Mouse (Mus musculus) frontal cortex, adult (tissue): Measurements from ENCODE around the gene Apol10b.
"Not testable (repeated sequence)": the region's sequence is repeated elsewhere in the genome, so short reads cannot be mapped to it uniquely, and the experiment has no call there.

Source experiments
- ATAC-seq: cut with Nextera tagmentation; 2 replicates; pipeline ENCODE4 v1.9.2; 2017; ENCODE audit warnings: mild to moderate bottlenecking, moderate library complexity, mixed read lengths; ENCODE audit not compliant: low TSS enrichment

The Apol10b gene

DNA sequence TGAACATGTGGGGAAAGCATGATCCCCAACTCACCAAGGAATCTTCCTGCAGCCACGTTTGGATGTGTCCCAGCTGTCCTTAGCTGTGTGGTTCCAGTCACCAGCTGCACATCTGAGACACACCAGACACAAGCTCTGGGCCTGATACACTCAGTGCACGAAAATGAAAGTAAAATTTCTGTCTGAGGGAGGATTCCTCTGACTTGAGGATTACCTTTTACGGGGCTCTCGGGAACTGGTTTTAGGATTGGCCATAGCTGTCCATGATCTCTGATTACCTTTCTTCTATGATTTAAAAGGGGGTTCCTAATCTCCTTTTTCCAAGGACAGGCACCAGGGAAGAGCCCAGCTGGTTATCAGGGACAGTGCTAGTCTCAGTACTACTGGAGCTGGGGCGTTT lies at the start of gene Apol10b:
Gene Apol10b (minus strand): TSS at position 165 of the 400 bp plus-strand sequence.
- no peak for ATAC-seq

DNA sequence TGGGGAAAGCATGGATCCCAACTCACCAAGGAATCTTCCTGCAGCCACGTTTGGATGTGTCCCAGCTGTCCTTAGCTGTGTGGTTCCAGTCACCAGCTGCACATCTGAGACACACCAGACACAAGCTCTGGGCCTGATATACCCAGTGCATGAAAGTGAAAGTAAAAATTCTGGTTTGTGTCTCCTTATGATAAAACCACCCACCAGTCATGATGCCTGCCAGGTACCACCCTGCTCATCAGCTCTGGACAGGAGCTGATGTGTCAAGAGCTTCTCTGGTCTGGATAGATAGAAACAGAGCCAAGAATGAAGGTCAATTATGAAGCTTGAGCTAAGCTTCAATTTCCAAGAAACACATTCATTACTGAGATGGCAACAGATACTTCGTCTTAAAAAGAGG lies 47.3 kb upstream of the Apol10b start, which contains the start of gene Apol11b:
Gene Apol11b (minus strand): TSS at position 111 of the 400 bp plus-strand sequence.
- not testable (repeated sequence) for ATAC-seq

DNA sequence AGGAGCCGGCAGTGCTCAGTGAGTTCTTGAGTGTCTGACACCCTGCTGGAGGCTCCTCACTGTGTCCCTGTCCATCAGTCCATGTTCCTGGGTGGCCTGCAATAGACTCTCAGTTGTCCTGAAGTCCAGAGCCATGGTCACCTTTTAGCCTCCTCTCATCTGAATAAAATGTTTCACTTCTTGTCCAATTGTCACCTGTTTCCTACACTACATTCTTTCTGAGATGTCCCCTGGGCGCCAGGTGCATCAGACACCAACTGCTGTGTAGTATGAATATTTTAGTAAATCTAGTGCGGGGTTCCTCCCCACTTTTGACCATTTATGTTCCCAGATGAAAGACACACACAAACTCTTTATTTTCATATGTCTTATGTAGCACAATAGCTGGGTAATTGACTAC lies 33.9 kb upstream of the Apol10b start:
- ATAC-seq, result not testable (repeated sequence)

DNA sequence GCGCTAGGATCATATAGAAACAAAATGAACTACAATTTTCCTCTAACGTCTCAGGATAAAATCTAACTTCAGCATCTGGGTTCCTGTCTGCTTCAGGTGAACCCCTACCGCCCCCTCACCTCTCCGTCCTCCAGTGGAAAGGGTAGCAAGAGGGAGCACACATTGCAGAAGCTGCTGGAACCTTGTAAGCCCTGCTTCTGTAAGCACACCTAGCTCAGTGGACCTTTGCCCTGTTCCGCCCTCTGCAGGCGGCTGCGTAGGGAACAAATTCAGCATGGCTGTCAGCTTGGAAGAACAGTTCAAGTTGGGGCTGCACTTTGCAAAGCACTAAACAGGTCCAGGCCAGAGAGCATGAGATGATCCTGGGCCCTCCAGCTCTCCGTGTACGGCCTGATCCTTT lies 32.7 kb upstream of the Apol10b start:
- not testable (repeated sequence) for ATAC-seq

DNA sequence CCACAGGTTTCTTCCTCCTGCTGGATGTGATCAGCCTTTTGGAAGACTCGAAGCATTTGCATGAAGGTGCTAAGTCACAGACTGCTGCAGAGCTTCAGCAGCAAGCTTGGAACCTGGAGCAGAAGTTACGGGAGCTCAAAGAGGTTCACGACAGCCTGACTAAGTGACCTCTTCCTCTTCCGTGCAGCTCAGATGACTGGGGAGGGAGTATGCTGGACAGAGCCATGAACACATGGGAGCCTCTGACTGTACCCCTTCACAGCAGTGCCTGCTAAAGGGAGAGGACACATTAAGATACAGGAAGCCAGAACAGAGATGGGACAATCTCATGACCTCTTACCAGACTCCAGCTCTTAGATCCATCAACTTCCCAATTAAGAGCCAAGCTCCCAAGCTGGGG lies 30.5 kb upstream of the Apol10b start:
- not testable (repeated sequence) for ATAC-seq

DNA sequence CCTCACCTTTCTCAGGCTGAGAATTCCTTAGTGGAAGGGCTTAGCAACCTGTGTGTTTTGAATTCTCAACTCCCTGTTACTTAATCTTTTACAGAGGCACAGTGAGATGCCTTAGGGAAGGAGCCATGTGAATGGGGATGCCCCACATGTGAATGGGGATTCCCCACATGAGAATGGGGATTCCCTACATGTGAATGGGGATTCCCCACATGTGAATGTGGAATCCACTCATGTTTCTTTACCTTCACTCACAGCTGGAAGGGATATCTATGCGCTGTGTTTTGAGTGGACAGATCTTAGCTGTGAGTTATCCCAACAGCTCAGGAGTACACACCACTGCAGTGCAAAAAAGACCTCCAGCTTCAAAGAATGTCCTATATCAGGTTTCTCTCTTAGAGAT lies 28.8 kb upstream of the Apol10b start:
- no peak for ATAC-seq

DNA sequence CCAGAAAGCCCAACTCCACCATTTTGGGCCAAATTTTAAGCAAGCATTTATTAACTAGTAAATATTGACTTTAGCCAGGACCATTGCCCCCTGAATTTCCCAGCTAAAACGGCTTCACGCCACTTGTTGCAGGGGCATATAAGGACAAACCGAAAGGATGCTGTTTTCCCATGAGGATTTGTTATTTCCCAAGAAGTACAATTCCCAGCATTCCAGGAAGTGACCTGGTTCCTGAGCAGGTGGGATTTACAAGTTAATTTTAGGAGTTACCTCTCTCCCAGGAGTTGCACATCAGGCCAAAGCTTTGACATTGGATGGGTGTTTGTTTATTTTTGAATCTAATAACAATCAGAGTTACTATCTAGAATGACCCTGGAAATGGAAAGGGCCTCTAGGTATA lies 10.1 kb upstream of the Apol10b start:
- ATAC-seq, result no peak

DNA sequence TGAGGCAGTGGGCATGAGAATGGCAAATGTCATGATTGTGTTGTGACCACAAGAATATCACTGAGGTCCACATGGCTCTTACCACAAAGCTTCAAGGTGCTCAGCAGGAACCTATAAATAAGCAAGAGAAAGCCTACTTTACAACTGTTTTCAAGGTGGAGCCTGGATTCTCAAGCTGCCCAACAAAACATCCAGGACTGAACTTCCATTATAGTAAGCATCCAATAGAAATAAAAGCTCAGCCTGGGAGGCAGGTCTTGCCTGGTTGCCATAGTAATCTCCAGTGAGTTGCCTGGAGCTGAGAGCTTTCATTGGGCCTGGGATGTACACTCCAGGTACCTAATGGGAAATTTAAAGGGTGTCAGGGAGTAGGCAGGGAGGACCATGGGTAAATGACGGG lies 3.0 kb upstream of the Apol10b start, which contains the start of gene Gm36245:
Gene Gm36245 (plus strand): TSS at position 301 of the 400 bp plus-strand sequence.
- ATAC-seq, result no peak

DNA sequence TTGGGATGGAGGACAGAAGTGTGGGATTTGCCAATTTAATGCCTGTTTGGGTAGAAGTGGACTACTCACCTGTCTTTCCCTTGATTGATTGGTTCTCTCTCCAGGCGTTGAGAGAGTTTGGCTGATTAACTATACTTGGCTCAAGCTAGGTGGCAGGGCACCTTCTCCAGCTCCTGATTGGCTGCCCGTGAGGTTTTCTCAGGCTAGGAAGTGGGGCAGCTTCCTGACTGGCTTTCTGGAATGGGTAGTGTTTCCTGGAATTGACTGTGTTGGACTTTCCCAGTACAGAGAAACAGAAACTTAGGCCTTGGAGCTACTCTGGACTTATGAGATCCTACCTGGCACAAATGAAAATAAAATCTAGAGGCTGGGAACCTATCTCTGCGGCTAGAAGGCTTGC lies 2.5 kb upstream of the Apol10b start:
- no peak for ATAC-seq

DNA sequence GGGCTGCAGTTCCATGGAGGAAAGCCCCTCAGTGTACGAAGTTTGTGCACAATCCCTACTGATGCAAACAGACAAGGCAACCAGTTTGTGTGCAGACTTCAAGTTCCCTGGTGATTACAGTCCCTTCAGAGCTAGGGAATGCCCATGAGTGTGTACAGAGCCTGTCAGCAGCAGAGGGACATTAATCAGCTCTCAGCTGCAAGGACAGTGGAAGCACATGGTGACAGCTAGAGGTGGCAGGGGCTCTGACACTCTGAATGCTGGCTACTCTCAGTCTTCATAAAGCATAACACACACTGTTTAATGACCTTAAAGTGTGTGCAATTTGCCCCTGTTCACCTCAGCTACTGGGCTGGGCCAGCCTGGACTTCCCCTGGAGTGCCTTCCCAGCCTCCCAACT lies 2.4 kb downstream of the Apol10b start:
- ATAC-seq, result no peak

DNA sequence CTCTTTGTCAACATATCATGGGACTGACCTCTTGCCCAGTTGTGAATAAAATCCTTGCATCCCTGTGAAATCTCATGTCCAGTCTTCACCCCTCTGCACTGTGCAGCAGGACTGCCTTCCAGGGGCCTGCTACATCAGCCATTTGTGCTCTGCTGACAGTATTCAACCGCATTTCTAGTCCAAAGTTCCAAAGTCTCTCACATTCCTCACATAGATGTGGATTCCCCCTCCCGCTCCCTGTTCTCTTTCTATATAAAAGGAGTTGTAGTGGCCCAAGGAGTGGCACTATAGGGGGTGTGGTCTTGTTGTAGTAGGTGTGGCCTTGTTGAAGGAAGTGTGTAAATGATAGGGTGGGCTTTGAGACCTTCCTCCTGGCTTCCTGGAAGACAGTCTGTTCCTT lies 5.0 kb downstream of the Apol10b start:
- ATAC-seq, result no peak

DNA sequence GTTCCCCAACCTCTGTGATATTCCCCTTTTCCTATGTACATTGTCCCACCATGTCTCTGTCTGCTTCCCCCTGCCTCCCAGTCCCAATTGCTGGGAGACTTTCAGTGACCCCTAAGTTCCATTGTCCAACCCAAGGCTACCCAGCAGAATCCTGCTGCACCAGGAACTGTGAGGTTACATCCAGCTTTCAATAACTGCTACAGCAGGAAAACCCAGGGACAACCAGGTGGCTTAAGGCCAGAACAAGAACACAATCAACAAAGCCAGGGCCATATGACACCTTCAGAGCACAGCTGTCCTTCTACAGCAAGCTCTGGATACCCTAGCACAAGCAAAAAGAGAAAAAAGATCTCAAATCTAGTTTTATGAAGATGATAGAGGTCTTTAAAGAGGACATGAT lies 6.9 kb downstream of the Apol10b start:
- no peak for ATAC-seq

DNA sequence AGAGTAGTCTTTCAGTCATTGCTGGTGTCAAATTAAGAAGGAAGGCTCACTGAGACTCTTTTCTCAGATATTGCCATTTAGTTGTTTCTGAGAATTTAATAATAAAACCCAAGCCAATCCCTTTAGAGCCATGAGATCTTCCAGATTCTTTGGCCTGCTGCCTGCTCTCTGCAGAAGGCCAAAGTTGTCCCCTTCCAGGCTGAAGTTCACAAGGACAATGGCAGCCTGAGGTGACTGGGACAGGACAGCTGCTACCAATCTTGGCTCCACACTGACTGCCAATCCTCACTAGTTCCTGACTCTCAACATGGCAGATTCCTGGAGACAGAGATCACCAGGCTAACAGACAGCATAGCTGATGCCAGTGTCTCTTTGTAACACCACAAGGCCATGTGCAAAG lies 8.9 kb downstream of the Apol10b start:
- no peak for ATAC-seq

DNA sequence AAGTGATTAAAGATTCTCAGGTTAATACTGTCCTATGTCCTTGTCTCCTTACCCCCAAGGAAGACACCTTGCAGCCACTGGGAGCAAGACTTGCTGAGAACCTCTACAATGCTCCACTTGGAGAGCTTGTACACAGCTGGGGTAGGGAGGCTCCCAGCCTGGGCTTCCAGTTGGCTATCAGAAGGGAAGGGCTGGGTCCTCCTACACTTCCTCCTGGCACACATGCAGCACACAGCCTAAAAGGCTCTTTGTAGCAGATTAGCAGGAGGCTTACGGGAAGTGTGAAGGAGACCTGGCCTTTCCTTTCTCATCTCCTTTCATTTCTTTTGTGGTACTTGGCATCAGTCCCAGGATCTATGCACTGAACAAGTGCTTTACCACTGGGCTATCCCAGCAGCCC lies 14.2 kb downstream of the Apol10b start:
- ATAC-seq, result no peak

DNA sequence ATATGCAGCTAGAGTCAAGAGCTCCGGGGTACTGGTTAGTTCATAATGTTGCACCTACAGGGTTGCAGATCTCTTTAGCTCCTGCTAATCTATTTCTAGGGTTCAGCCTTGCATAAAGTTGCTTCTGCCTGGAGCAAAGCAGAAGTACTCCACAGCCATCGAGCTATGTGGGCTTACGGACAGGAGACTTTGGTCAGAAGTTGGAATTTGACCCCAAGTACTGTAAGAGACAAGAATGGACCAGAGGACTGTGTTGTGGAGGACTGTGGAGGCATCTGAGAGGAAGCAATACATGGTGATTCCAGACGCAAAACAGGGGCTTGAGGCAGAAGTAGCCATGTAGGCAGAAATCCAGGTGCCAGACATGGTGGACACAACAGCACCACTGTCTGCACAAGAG lies 16.6 kb downstream of the Apol10b start:
- no peak for ATAC-seq

DNA sequence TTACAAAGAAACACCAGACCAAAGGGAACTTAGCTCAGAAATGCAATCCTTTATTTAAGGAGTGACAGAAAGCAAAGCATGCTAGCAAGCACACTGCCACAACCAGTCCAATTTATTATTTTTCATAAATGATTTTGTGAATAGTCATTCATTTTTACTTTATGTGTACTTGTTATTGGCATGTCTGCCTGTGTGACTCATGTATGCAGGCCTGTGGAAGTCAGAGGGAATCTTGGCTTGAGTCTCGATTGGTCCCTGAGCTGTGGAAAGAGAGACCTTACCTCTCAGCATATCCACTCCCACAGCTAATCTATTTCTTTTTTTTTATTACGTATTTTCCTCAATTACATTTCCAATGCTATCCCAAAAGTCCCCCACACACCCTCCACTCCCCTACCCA lies 17.1 kb downstream of the Apol10b start:
- no peak for ATAC-seq

DNA sequence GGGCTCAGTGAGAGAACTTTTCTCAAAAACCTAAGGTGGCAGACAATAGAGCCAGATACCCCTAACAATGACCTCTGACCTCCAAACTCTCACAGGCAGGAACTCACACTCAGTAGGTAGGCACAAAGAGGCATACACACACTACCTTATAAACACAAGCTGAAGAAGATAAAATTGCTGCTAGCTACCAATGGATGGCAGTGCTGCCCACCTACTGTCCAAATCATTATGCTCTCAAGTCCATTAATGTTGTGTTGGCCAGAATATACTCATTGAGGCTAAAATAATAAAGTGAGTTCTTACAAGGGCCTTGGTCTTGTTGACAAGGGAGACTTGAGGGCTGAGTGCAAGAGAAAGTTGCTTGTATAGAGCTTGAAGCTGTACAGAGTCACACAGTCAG lies 32.7 kb downstream of the Apol10b start:
- ATAC-seq, result no peak

DNA sequence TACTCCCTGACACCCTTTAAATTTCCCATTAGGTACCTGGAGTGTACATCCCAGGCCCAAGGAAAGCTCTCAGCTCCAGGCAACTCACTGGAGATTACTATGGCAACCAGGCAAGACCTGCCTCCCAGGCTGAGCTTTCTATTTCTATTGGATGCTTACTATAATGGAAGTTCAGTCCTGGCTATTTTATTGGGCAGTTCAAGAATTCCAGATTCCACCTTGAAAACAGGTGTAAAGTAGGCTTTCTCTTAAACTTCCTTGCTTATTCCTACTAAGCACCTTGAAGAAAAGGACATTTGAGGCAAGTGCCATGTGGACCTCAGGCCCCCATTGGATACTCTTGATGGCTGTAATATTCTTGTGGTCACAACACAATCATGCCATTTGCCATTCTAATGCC lies 34.1 kb downstream of the Apol10b start, which contains the start of gene 1700025B11Rik:
Gene 1700025B11Rik (minus strand): TSS at position 101 of the 400 bp plus-strand sequence.
- no peak for ATAC-seq

DNA sequence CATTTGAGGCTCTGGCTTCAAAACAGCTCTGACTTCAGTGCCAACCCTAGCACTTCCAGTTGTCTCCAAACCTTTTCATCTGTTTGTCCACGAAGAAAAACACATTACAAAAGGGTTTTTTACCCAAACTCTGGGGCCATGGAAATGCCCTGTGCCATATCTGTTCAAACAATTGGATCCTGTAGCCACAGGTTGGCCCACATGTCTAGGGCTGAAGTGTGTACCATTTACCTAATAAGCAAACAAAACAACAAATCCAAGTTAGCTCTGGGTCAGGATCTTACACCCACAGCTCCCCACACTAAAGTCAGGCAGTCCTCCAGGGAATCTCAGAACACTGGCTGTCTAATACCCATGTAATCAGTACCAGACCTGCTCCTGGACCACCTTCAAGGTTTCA lies 56.7 kb downstream of the Apol10b start:
- not testable (repeated sequence) for ATAC-seq
